Mouse (Mus musculus): ENCODE results near the gene Babam1.

DNA sequence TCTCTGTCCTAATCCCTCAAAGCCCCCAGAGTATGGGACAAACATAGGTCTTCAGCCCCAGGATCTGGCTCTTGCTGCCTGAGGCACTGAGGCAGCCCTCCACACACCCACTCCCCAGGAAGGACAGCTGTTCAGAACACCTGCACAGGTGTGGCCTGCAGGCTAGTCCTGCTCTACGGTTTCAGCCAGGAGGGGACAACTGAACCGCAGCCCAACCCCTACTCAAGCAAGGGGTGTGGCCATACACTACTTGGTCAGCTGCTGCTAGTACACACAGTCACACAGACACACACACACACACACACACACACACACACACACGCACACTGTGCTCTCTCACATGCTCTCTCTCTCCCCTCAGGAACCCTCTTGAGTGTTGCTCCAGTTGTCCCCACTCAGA, 12.8 kb upstream of the Babam1 start:
- TF ChIP-seq CTCF (IDR thresholded peaks at IDR 0.05; ENCODE audit: low read depth, low read length), result no peak
- TF ChIP-seq POLR2A (IDR thresholded peaks at IDR 0.05; ENCODE audit: borderline replicate concordance, low read depth, low read length), result no peak
